In the genomic region with DNA sequence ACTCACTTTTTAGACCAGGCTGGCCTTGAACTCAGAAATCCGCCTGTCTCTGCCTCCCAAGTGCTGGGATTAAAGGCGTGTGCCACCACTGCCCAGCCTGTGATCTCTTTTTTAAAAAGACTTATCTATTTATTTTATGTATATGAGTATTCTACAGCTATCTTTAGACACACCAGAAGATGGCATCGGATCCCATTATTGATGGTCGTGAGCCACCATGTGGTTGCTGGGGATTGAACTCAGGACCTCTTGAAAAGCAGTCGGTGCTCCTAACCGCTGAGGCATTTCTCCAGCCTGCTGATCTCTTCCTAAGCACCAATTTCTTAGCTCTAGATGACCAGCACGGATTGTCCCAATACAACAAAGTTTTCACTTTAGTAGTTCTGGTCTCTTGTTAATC, we compare ENCODE assay signal across 47 mouse cellular contexts. TPM values are rescaled to one million over a fixed set of nuclear protein-coding genes. Genes with fewer than 3 reads are reported as not detected.
"Had no signal": no experiment of that assay in that cellular context is flagged by ENCODE, and none has a peak within 500 bp of the region (broad histone marks: within the 10 kb centered on the region; RNA-seq: fewer than 3 reads in every experiment).

No protein-coding gene starts in this region.

- H3K4me2 ChIP-seq: heart, embryonic 11.5 days; heart, embryonic 12.5 days; heart, embryonic 13.5 days; heart, embryonic 15.5 days; hindbrain, embryonic 12.5 days; hindbrain, embryonic 13.5 days; hindbrain, embryonic 14.5 days; hindbrain, embryonic 15.5 days; intestine, embryonic 15.5 days; kidney, embryonic 15.5 days had no signal

- ATAC-seq: hindbrain, embryonic 16.5 days; hindbrain, postnatal 0 days; inflammation-experienced regulatory T-cells, adult 6 months; intestine, embryonic 15.5 days; intestine, embryonic 16.5 days; intestine, postnatal 0 days had no signal

- H3K4me3 ChIP-seq: heart, embryonic 12.5 days; heart, embryonic 13.5 days; heart, embryonic 15.5 days; hindbrain, embryonic 10.5 days; hindbrain, embryonic 12.5 days; hindbrain, embryonic 13.5 days; hindbrain, embryonic 15.5 days; intestine, embryonic 15.5 days; kidney, embryonic 15.5 days; layer of hippocampus, adult 2 months; left cerebral cortex, adult 2 months had no signal

- H3K27me3 ChIP-seq: heart, embryonic 12.5 days; heart, embryonic 13.5 days; heart, embryonic 15.5 days; hindbrain, embryonic 12.5 days; hindbrain, embryonic 13.5 days; hindbrain, embryonic 15.5 days; intestine, embryonic 15.5 days; kidney, embryonic 15.5 days had no signal

- H3K9me3 ChIP-seq: heart, embryonic 12.5 days; heart, embryonic 15.5 days; hindbrain, embryonic 10.5 days; hindbrain, embryonic 13.5 days; hindbrain, embryonic 15.5 days; intestine, embryonic 15.5 days; kidney, embryonic 15.5 days had no signal

- H3K4me1 ChIP-seq: heart, embryonic 12.5 days; heart, embryonic 13.5 days; heart, embryonic 15.5 days; hindbrain, embryonic 10.5 days; hindbrain, embryonic 12.5 days; hindbrain, embryonic 13.5 days; hindbrain, embryonic 15.5 days; intestine, embryonic 15.5 days; kidney, embryonic 15.5 days had no signal

- H3K9ac ChIP-seq: heart, embryonic 12.5 days; heart, embryonic 13.5 days; heart, embryonic 15.5 days; hindbrain, embryonic 12.5 days; hindbrain, embryonic 13.5 days; hindbrain, embryonic 14.5 days; hindbrain, embryonic 15.5 days; intestine, embryonic 15.5 days; kidney, embryonic 15.5 days had no signal

- H3K27ac ChIP-seq: heart, embryonic 13.5 days; heart, embryonic 15.5 days; hindbrain, embryonic 10.5 days; hindbrain, embryonic 12.5 days; hindbrain, embryonic 13.5 days; hindbrain, embryonic 14.5 days; hindbrain, embryonic 15.5 days; hindbrain, postnatal 0 days; intestine, embryonic 15.5 days; kidney, embryonic 15.5 days; kidney, postnatal 0 days; layer of hippocampus, adult 2 months; left cerebral cortex, adult 2 months had no signal

- DNase-seq: heart, postnatal 10 days; heart, postnatal 14 days; heart, postnatal 36 days; kidney, adult 11 months; kidney, adult 18-20 months; kidney, adult 2 months; kidney, adult 8-10 months; kidney, adult 9 months; kidney, postnatal 10 days; kidney, postnatal 14 days; kidney, postnatal 25 days; kidney, postnatal 36 days; kidney, postnatal 4 days; layer of hippocampus, adult 9-11 months; layer of hippocampus, postnatal 36 days had no signal

RNA-seq across cellular contexts. Expression of a gene that starts 24.3 kb away (rescaled TPM):
- total RNA-seq: heart, postnatal 10 days; heart, postnatal 14 days; heart, postnatal 25 days; heart, postnatal 36 days; hematopoietic stem cell, adult 5-6 weeks; hindbrain, postnatal 0 days; layer of hippocampus, adult 18-20 months; layer of hippocampus, adult 2 months; layer of hippocampus, adult 8-10 months; layer of hippocampus, postnatal 10 days; layer of hippocampus, postnatal 14 days; layer of hippocampus, postnatal 25 days; layer of hippocampus, postnatal 36 days; left cerebral cortex, adult 18-20 months; left cerebral cortex, adult 2 months; left cerebral cortex, adult 8-10 months had no signal
- polyA plus RNA-seq: heart, embryonic 13.5 days; heart, embryonic 14.5 days; heart, embryonic 15.5 days; heart, embryonic 16.5 days; heart, postnatal 0 days; hindbrain, embryonic 10.5 days; hindbrain, embryonic 11.5 days; hindbrain, embryonic 12.5 days; hindbrain, embryonic 13.5 days; hindbrain, embryonic 14.5 days; hindbrain, embryonic 15.5 days; hindbrain, embryonic 16.5 days; hindbrain, postnatal 0 days; inflammation-experienced regulatory T-cells, adult 6 months; kidney, adult 2 months had no signal
